Mouse (Mus musculus) heart, postnatal 0 days (tissue): ENCODE results near the gene Pcsk5. TPM values are rescaled to one million over a fixed set of nuclear protein-coding genes. Genes with fewer than 3 reads are reported as not detected.

ENCODE experiments used
- ATAC-seq: fragments of 200-750 bp; cut with Nextera tagmentation; 2 replicates; pipeline ENCODE4 v1.8.0; 2017; ENCODE audit warnings: low read depth, moderate number of reproducible peaks, moderate library complexity; ENCODE audit not compliant: insufficient read depth
- DNase-seq: peaks from one replicate; pipeline ENCODE4 v3.0.0-alpha.2; 2016; ENCODE audit warnings: low spot score
- H3K27ac ChIP-seq: fragments of 300-500 bp; sonication (generic); 2 replicates; pipeline ENCODE4 v1.5.1; 2014; ENCODE audit warnings: low read depth, mild to moderate bottlenecking
- H3K27me3 ChIP-seq: fragments of 300-500 bp; sonication (generic); 2 replicates; pipeline ENCODE4 v1.6.1; 2014; ENCODE audit warnings: low read length, mixed read lengths; ENCODE audit not compliant: control insufficient read depth, insufficient read depth
- H3K36me3 ChIP-seq: fragments of 300-500 bp; sonication (generic); replicated peaks from 2 replicates; pipeline ENCODE4 v1.6.1; 2014; ENCODE audit warnings: low read length, mixed read lengths; ENCODE audit not compliant: control insufficient read depth, insufficient read depth
- H3K4me1 ChIP-seq: fragments of 300-500 bp; sonication (generic); 2 replicates; pipeline ENCODE4 v1.6.1; 2014; ENCODE audit warnings: antibody characterized with exemption; ENCODE audit not compliant: control insufficient read depth, insufficient read depth
- H3K4me2 ChIP-seq: fragments of 300-500 bp; sonication (generic); 2 replicates; pipeline ENCODE4 v1.6.1; 2014; ENCODE audit warnings: low read depth, mild to moderate bottlenecking, low read length, moderate library complexity
- H3K4me3 ChIP-seq: fragments of 300-500 bp; sonication (generic); 2 replicates; pipeline ENCODE4 v1.5.1; 2014; ENCODE audit warnings: low read depth, low read length
- H3K9ac ChIP-seq: fragments of 300-500 bp; sonication (generic); replicated peaks from 2 replicates; pipeline ENCODE4 v1.6.1; 2014; ENCODE audit warnings: low read depth, low read length, mixed read lengths
- H3K9me3 ChIP-seq: fragments of 300-500 bp; sonication (generic); replicated peaks from 2 replicates; pipeline ENCODE4 v1.6.1; 2016; ENCODE audit warnings: low read length; ENCODE audit not compliant: control insufficient read depth
- CTCF ChIP-seq: IDR thresholded peaks from 2 replicates; pipeline ENCODE4 v1.5.1; 2016; ENCODE audit warnings: antibody characterized with exemption, control low read depth, low read depth
- EP300 ChIP-seq: IDR thresholded peaks from 2 replicates; pipeline ENCODE4 v1.6.1; 2016; ENCODE audit warnings: antibody characterized with exemption, low read depth
- WGBS: fragments of 180-500 bp; shearing (Covaris S2); extraction: QIAGEN DNeasy Blood & Tissue Kit; methylation state at CpG from one replicate; pipeline ENCODE4 v1.1.7; 2014; 5-methylcytosine and 5-hydroxymethylcytosine counted together
- polyA plus RNA-seq: library from polyadenylated mRNA; unstranded; fragments of >200 nt; fragmentation: Nextera tagmentation; extraction: Ambion mirVana; gene quantifications from 2 replicates; pipeline ENCODE4 v1.2.1, GENCODE M21; 2015
- total RNA-seq: library from RNA; depleted of rRNA; stranded (reverse); fragments of >200 nt; gene quantifications from 2 replicates; pipeline ENCODE4 v1.2.3, GENCODE M21; 2014; ENCODE audit warnings: low replicate concordance

Pcsk5 gene
- total and polyA plus RNA-seq, 2 experiments from 2014 or later = 4.8 to 7.9 TPM

- no peak overlapping the region for H3K4me3 ChIP-seq
- no peaks in the 10 kb centered on the region for H3K4me1 ChIP-seq
- ATAC-seq (no peak), DNase-seq (no peak)
- TF ChIP-seq EP300 (no peak), CTCF (no peak)
- no peaks in the 10 kb centered on the region; the same call in none of the 2 replicates for H3K36me3 ChIP-seq
- no peaks in the 10 kb centered on the region for H3K9me3 ChIP-seq
- WGBS = 79% methylated on average over 3 of the region's 3 CpGs
- H3K27ac ChIP-seq = no peak overlapping the region
- no peak overlapping the region for H3K4me2 ChIP-seq
- H3K9ac ChIP-seq = no peak overlapping the region
- no peaks in the 10 kb centered on the region for H3K27me3 ChIP-seq
Measured at GRCm38 (mm10) chr19:17748331-17748730, 89.1 kb downstream of the Pcsk5 start.

- 90% methylated on average over 2 of the region's 2 CpGs for WGBS
- Histone ChIP-seq H3K4me1 (no peaks in the 10 kb centered on the region), H3K4me3 (no peak overlapping the region), H3K36me3 (no peaks in the 10 kb centered on the region; the same call in 1 of the 2 replicates), H3K9ac (no peak overlapping the region), H3K27me3 (no peaks in the 10 kb centered on the region), H3K9me3 (no peaks in the 10 kb centered on the region), H3K4me2 (no peak overlapping the region), H3K27ac (no peak overlapping the region)
- DNase-seq = no peak
- ATAC-seq = no peak
- TF ChIP-seq EP300 = no peak
- no peak for TF ChIP-seq CTCF
Measured at GRCm38 (mm10) chr19:17745380-17745779, 92.1 kb downstream of the Pcsk5 start.

- Histone ChIP-seq H3K27me3 (no peaks in the 10 kb centered on the region), H3K4me3 (no peak overlapping the region), H3K9ac (no peak overlapping the region), H3K4me2 (no peak overlapping the region), H3K36me3 (no peaks in the 10 kb centered on the region), H3K27ac (no peak overlapping the region), H3K4me1 (no peaks in the 10 kb centered on the region), H3K9me3 (no peaks in the 10 kb centered on the region)
- TF ChIP-seq EP300 = no peak
- TF ChIP-seq CTCF = no peak
- DNase-seq = no peak
- WGBS = 61% methylated on average over 8 of the region's 8 CpGs
- ATAC-seq = no peak
Measured at GRCm38 (mm10) chr19:17744474-17745069, 92.9 kb downstream of the Pcsk5 start.

- Histone ChIP-seq H3K36me3 (no peaks in the 10 kb centered on the region), H3K9ac (no peak overlapping the region), H3K27ac (no peak overlapping the region), H3K9me3 (no peaks in the 10 kb centered on the region), H3K4me3 (no peak overlapping the region), H3K27me3 (no peaks in the 10 kb centered on the region), H3K4me1 (no peaks in the 10 kb centered on the region), H3K4me2 (no peak overlapping the region)
- WGBS = 45% methylated on average over 1 of the region's 1 CpGs
- ATAC-seq (no peak), DNase-seq (no peak)
- no peak for TF ChIP-seq CTCF
- TF ChIP-seq EP300 = no peak
Measured at GRCm38 (mm10) chr19:17741465-17741864, 96.0 kb downstream of the Pcsk5 start.

- TF ChIP-seq EP300 = no peak
- no peak for TF ChIP-seq CTCF
- Histone ChIP-seq H3K4me2 (no peak overlapping the region), H3K27me3 (no peaks in the 10 kb centered on the region), H3K36me3 (no peaks in the 10 kb centered on the region), H3K9me3 (no peaks in the 10 kb centered on the region), H3K4me1 (no peaks in the 10 kb centered on the region), H3K4me3 (no peak overlapping the region), H3K9ac (no peak overlapping the region), H3K27ac (no peak overlapping the region)
- no peak for ATAC-seq
- DNase-seq = no peak
Measured at GRCm38 (mm10) chr19:17732676-17733277, 104.7 kb downstream of the Pcsk5 start.

GRCm38 (mm10) chr19:17717066-17717465 is 120.4 kb downstream of the Pcsk5 start:
- no peaks in the 10 kb centered on the region for H3K27me3 ChIP-seq
- no peak overlapping the region for H3K4me2 ChIP-seq
- H3K4me3 ChIP-seq = no peak overlapping the region
- WGBS = 81% methylated on average over 10 of the region's 10 CpGs
- H3K27ac ChIP-seq = no peak overlapping the region
- H3K4me1 ChIP-seq = peaks cover 5% of the 10 kb centered on the region
- no peaks in the 10 kb centered on the region for H3K36me3 ChIP-seq
- no peak overlapping the region for H3K9ac ChIP-seq
- no peak for DNase-seq
- TF ChIP-seq CTCF (no peak), EP300 (no peak)
- no peaks in the 10 kb centered on the region for H3K9me3 ChIP-seq
- ATAC-seq = no peak
